Comparison of ENCODE assay signal across 14 mouse cellular contexts in genomic region chr14:48130021-48130420, GRCm38 (mm10).
"Had no signal": no experiment of that assay in that cellular context is flagged by ENCODE, and none has a peak within 500 bp of the region (broad histone marks: within the 10 kb centered on the region; RNA-seq: fewer than 3 reads in every experiment).

No protein-coding gene starts in this region.

- H3K4me2 ChIP-seq: limb, embryonic 12.5 days; liver, embryonic 13.5 days; midbrain, embryonic 15.5 days; neural tube, embryonic 12.5 days; stomach, embryonic 15.5 days had no signal

- ATAC-seq: liver, postnatal 0 days; midbrain, embryonic 15.5 days had no signal

- H3K4me3 ChIP-seq: layer of hippocampus, adult 2 months; limb, embryonic 12.5 days; liver, embryonic 13.5 days; lung, embryonic 15.5 days; midbrain, embryonic 10.5 days; midbrain, embryonic 15.5 days; neural tube, embryonic 12.5 days; stomach, embryonic 15.5 days had no signal

- H3K9me3 ChIP-seq: limb, embryonic 12.5 days; liver, embryonic 13.5 days; lung, embryonic 15.5 days; midbrain, embryonic 10.5 days; midbrain, embryonic 15.5 days; neural tube, embryonic 12.5 days; stomach, embryonic 15.5 days had no signal

- H3K27me3 ChIP-seq: limb, embryonic 12.5 days; liver, embryonic 13.5 days; lung, embryonic 15.5 days; neural tube, embryonic 12.5 days; stomach, embryonic 15.5 days had no signal

- H3K27ac ChIP-seq: liver, embryonic 13.5 days; midbrain, embryonic 15.5 days; neural tube, embryonic 12.5 days; stomach, embryonic 15.5 days had no signal

- H3K36me3 ChIP-seq: limb, embryonic 12.5 days; liver, embryonic 13.5 days; lung, embryonic 15.5 days; midbrain, embryonic 15.5 days; neural tube, embryonic 12.5 days; stomach, embryonic 15.5 days had no signal

- DNase-seq: kidney, postnatal 4 days; liver; liver, embryonic 13.5 days; liver, postnatal 0 days; retina, postnatal 1 day; right cerebral cortex, postnatal 4 days; thymus, postnatal 4 days had no signal

- H3K9ac ChIP-seq: limb, embryonic 12.5 days; liver, embryonic 13.5 days; liver, postnatal 0 days; lung, embryonic 15.5 days; midbrain, embryonic 15.5 days; neural tube, embryonic 12.5 days; stomach, embryonic 15.5 days had no signal
